Mouse (Mus musculus) CH12.LX (cell line): ENCODE results near the gene Cd33. TPM values are rescaled to one million over a fixed set of nuclear protein-coding genes. Genes with fewer than 3 reads are reported as not detected.
A peak's percentile ranks its signal among the peaks of the same experiment; 100 is the strongest.

ENCODE experiments used
- DNase-seq: peaks from one replicate; pipeline ENCODE4 v3.0.0-alpha.2; 2013; ENCODE audit errors: extremely low read depth
- H3K27ac ChIP-seq: 2 replicates; pipeline ENCODE4 v1.5.1; 2012; ENCODE audit warnings: low read depth, mild to moderate bottlenecking, control low read depth, moderate library complexity; ENCODE audit not compliant: insufficient read depth
- H3K27me3 ChIP-seq: replicated peaks from 2 replicates; pipeline ENCODE3; 2012; ENCODE audit warnings: inconsistent platforms
- H3K36me3 ChIP-seq, 2 experiments: replicated peaks in 1 of 2; 2 replicates each; pipeline versions ENCODE3 to v1.6.1; 2012; ENCODE audit warnings: inconsistent platforms in 1 of 2, low read length in 1 of 2, mild to moderate bottlenecking in 1 of 2, mixed read lengths in 1 of 2, moderate library complexity in 1 of 2; ENCODE audit not compliant: control insufficient read depth in 1 of 2, insufficient read depth in 1 of 2
- H3K4me1 ChIP-seq, 2 experiments: 2 replicates each; pipeline ENCODE4 v1.6.1; 2012; ENCODE audit warnings: inconsistent platforms in 1 of 2, moderate library complexity in 1 of 2; ENCODE audit not compliant: insufficient read depth in 2 of 2, control insufficient read depth in 1 of 2
- H3K4me2 ChIP-seq: 2 replicates; pipeline ENCODE4 v1.6.1; 2012; ENCODE audit warnings: low read depth, mild to moderate bottlenecking, control low read depth; ENCODE audit not compliant: poor library complexity, insufficient read depth, severe bottlenecking
- H3K4me3 ChIP-seq, 3 experiments: fragments of 150-350 bp in 1 of 3; sonication (generic) in 1 of 3; replicated peaks in 1 of 3; 2 replicates each; pipeline versions ENCODE3 to v1.5.1; 2011 to 2012; ENCODE audit warnings: low read depth in 2 of 3, low read length in 2 of 3, mild to moderate bottlenecking in 2 of 3, moderate library complexity in 2 of 3, control low read depth in 1 of 3, improper control_type of control experiment in 1 of 3, inconsistent platforms in 1 of 3, mixed read lengths in 1 of 3; ENCODE audit not compliant: poor library complexity in 1 of 3
- H3K79me2 ChIP-seq: replicated peaks from 2 replicates; pipeline ENCODE4 v1.6.1; 2012; ENCODE audit warnings: mild to moderate bottlenecking, moderate library complexity; ENCODE audit not compliant: control insufficient read depth, poor library complexity, insufficient read depth, severe bottlenecking; ENCODE audit errors: extremely low read depth
- H3K9ac ChIP-seq: 2 replicates; pipeline ENCODE4 v1.6.1; 2012; ENCODE audit warnings: low read depth, mild to moderate bottlenecking, control low read depth, moderate library complexity; ENCODE audit not compliant: insufficient read depth
- H3K9me3 ChIP-seq: replicated peaks from 2 replicates; pipeline ENCODE3; 2012; ENCODE audit warnings: low read length, inconsistent platforms, mixed read lengths
- BHLHE40 ChIP-seq: IDR thresholded peaks from 2 replicates; pipeline ENCODE4 v1.6.1; 2011; ENCODE audit warnings: mild to moderate bottlenecking, low read depth, low read length, improper control_type of control experiment
- CHD1 ChIP-seq: IDR thresholded peaks from 2 replicates; pipeline ENCODE4 v1.6.1; 2012; ENCODE audit warnings: low read depth, low read length, improper control_type of control experiment, inconsistent platforms
- CHD2 ChIP-seq: IDR thresholded peaks from 2 replicates; pipeline ENCODE4 v1.6.1; 2011; ENCODE audit warnings: low read length, improper control_type of control experiment
- CTCF ChIP-seq, 2 experiments: IDR thresholded peaks in 1 of 2; conservative IDR thresholded peaks in 1 of 2; 2 replicates each; pipeline ENCODE4 v1.5.1; 2011 to 2012; ENCODE audit warnings: low read depth in 2 of 2, low read length in 2 of 2, improper control_type of control experiment in 1 of 2, inconsistent platforms in 1 of 2, mild to moderate bottlenecking in 1 of 2, moderate library complexity in 1 of 2
- E2F4 ChIP-seq: IDR thresholded peaks from 2 replicates; pipeline ENCODE4 v1.6.1; 2011; ENCODE audit warnings: low read depth, low read length, improper control_type of control experiment; ENCODE audit not compliant: insufficient replicate concordance
- ELF1 ChIP-seq: IDR thresholded peaks from 2 replicates; pipeline ENCODE4 v1.6.1; 2014; ENCODE audit warnings: low read depth, mild to moderate bottlenecking, inconsistent platforms, low read length, improper control_type of control experiment
- EP300 ChIP-seq: IDR thresholded peaks from 2 replicates; pipeline ENCODE4 v1.6.1; 2011; ENCODE audit warnings: low read length, improper control_type of control experiment
- ETS1 ChIP-seq: conservative IDR thresholded peaks from 2 replicates; pipeline ENCODE4 v1.6.1; 2012; ENCODE audit warnings: low read depth, mild to moderate bottlenecking, inconsistent platforms, low read length, improper control_type of control experiment, moderate library complexity
- GABPA ChIP-seq: IDR thresholded peaks from 2 replicates; pipeline ENCODE4 v1.6.1; 2012; ENCODE audit warnings: low read depth, low read length, improper control_type of control experiment, inconsistent platforms; ENCODE audit not compliant: insufficient replicate concordance
- HCFC1 ChIP-seq: IDR thresholded peaks from 2 replicates; pipeline ENCODE4 v1.6.1; 2012; ENCODE audit warnings: low read depth, mild to moderate bottlenecking, inconsistent platforms, low read length, improper control_type of control experiment
- IRF4 ChIP-seq: IDR thresholded peaks from 2 replicates; pipeline ENCODE4 v1.6.1; 2014; ENCODE audit warnings: low read depth, mild to moderate bottlenecking, inconsistent platforms, low read length, improper control_type of control experiment
- JUN ChIP-seq: IDR thresholded peaks from 2 replicates; pipeline ENCODE4 v1.6.1; 2011; ENCODE audit warnings: low read depth, mild to moderate bottlenecking, low read length, improper control_type of control experiment, moderate library complexity; ENCODE audit not compliant: insufficient read depth
- JUND ChIP-seq: conservative IDR thresholded peaks from 2 replicates; pipeline ENCODE4 v1.6.1; 2011; ENCODE audit warnings: low read depth, low read length, improper control_type of control experiment
- MAFK ChIP-seq: IDR thresholded peaks from 2 replicates; pipeline ENCODE4 v1.6.1; 2011; ENCODE audit warnings: low read length, improper control_type of control experiment; ENCODE audit not compliant: insufficient replicate concordance
- MAX ChIP-seq: IDR thresholded peaks from 2 replicates; pipeline ENCODE4 v1.6.1; 2011; ENCODE audit warnings: low read length, improper control_type of control experiment
- MAZ ChIP-seq: IDR thresholded peaks from 2 replicates; pipeline ENCODE4 v1.6.1; 2012; ENCODE audit warnings: low read depth, mild to moderate bottlenecking, inconsistent platforms, low read length, improper control_type of control experiment, moderate library complexity
- MEF2A ChIP-seq: IDR thresholded peaks from 2 replicates; pipeline ENCODE4 v1.6.1; 2014; ENCODE audit warnings: low read depth, mild to moderate bottlenecking, inconsistent platforms, low read length, improper control_type of control experiment, borderline replicate concordance
- MXI1 ChIP-seq: IDR thresholded peaks from 2 replicates; pipeline ENCODE4 v1.6.1; 2011; ENCODE audit warnings: mild to moderate bottlenecking, low read depth, low read length, improper control_type of control experiment
- MYC ChIP-seq: IDR thresholded peaks from 2 replicates; pipeline ENCODE4 v1.6.1; 2011; ENCODE audit warnings: low read depth, mild to moderate bottlenecking, improper control_type of control experiment, low read length
- NELFE ChIP-seq: IDR thresholded peaks from 2 replicates; pipeline ENCODE4 v1.6.1; 2011; ENCODE audit warnings: low read depth, low read length, improper control_type of control experiment
- PAX5 ChIP-seq: IDR thresholded peaks from 2 replicates; pipeline ENCODE4 v1.6.1; 2012; ENCODE audit warnings: low read length, inconsistent platforms, mixed read lengths
- RAD21 ChIP-seq: IDR thresholded peaks from 2 replicates; pipeline ENCODE4 v1.6.1; 2011; ENCODE audit warnings: low read depth, mild to moderate bottlenecking, low read length, improper control_type of control experiment, moderate library complexity
- RCOR1 ChIP-seq: conservative IDR thresholded peaks from 2 replicates; pipeline ENCODE4 v1.6.1; 2012; ENCODE audit warnings: low read depth, mild to moderate bottlenecking, inconsistent platforms, low read length, improper control_type of control experiment
- SIN3A ChIP-seq: IDR thresholded peaks from 2 replicates; pipeline ENCODE4 v1.6.1; 2012; ENCODE audit warnings: low read length, improper control_type of control experiment, inconsistent platforms
- SMC3 ChIP-seq: IDR thresholded peaks from 2 replicates; pipeline ENCODE4 v1.6.1; 2011; ENCODE audit warnings: low read depth, low read length, improper control_type of control experiment
- TBP ChIP-seq: conservative IDR thresholded peaks from 2 replicates; pipeline ENCODE4 v1.6.1; 2011; ENCODE audit warnings: low read depth, low read length, improper control_type of control experiment
- TCF12 ChIP-seq: IDR thresholded peaks from 2 replicates; pipeline ENCODE4 v1.6.1; 2014; ENCODE audit warnings: low read depth, mild to moderate bottlenecking, inconsistent platforms, low read length, improper control_type of control experiment
- ZKSCAN1 ChIP-seq: IDR thresholded peaks from 2 replicates; pipeline ENCODE4 v1.6.1; 2012; ENCODE audit warnings: low read depth, inconsistent platforms, low read length, improper control_type of control experiment, borderline replicate concordance
- ZMIZ1 ChIP-seq: IDR thresholded peaks from 2 replicates; pipeline ENCODE4 v1.6.1; 2012; ENCODE audit warnings: low read depth, mild to moderate bottlenecking, inconsistent platforms, low read length, improper control_type of control experiment
- ZNF384 ChIP-seq: IDR thresholded peaks from 2 replicates; pipeline ENCODE4 v1.6.1; 2012; ENCODE audit warnings: low read depth, low read length, improper control_type of control experiment, inconsistent platforms
- dilution Hi-C: fragments of 300-500 bp; cut with MboI; formaldehyde crosslinking; loops from 2 replicates; pipeline ENCODE4 v1.14.3; 2020; ENCODE audit warnings: low sequenced_read_pairs; ENCODE audit not compliant: extremely low pct_unique_long_range_greater_than_20kb, extremely low pct_ligation_motif_present
- in situ Hi-C: fragments of 300-500 bp; cut with MboI; formaldehyde crosslinking; loops from 3 replicates; pipeline ENCODE4 v1.14.3; 2019; ENCODE audit warnings: low sequenced_read_pairs, low pct_ligation_motif_present, low pct_unique_long_range_greater_than_20kb, mixed read lengths
- polyA plus RNA-seq: library from polyadenylated mRNA; unstranded; fragments of >175 nt; gene quantifications from 2 replicates; pipeline ENCODE4 v1.2.1, GENCODE M21; 2012; ENCODE audit warnings: low read depth; ENCODE audit not compliant: insufficient read length
- total RNA-seq, 2 experiments: library from RNA; depleted of rRNA; stranded (reverse); fragments of 300-350 nt in 1 of 2; fragments of >200 nt in 1 of 2; gene quantifications; 2 replicates each; pipeline ENCODE4 v1.2.3; 2012 to 2014

Cd33 gene
- total and polyA plus RNA-seq, 3 experiments, result 0.08 to 0.40 (median 0.09) TPM

DNA sequence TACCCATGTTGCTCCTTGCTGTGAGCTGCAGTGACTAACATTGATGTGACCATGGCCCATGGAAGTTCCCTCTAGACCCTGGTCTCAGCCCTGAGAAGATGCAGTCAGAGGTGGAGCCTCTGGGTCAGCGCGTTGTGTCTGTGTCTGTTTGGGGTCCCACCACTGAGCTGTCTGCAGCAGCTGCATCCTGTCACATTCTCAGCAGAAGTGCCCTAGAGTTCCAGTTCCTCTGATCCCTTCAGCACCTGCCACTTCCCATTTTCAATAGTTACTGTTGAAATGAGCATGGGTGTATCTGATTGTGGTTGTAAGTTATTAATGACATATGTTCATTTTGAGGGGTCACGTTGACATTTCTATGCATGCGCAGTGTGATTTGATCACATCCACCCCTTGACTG lies 8.9 kb upstream of the Cd33 start:
- H3K4me1 ChIP-seq, result peaks cover 20 to 38% of the 10 kb centered on the region in 2 experiments
- H3K27me3 ChIP-seq, result no peaks in the 10 kb centered on the region
- H3K36me3 ChIP-seq, result no peaks in the 10 kb centered on the region
- dilution Hi-C loops, result no loop called here
- no peaks in the 10 kb centered on the region for H3K9me3 ChIP-seq
- TF ChIP-seq ZMIZ1 (no peak; the same call in 1 of the 2 replicates), NELFE (no peak), JUN (peak; percentile 24; the same call in 1 of the 2 replicates), CTCF (conservative IDR thresholded peaks at IDR 0.05 in 1 of 2, IDR thresholded peaks at IDR 0.05 in 1 of 2; ENCODE audit: low read depth in 2 of 2, low read length in 2 of 2) (no peak), ZNF384 (no peak), MEF2A (peak; percentile 49; the same call in 1 of the 2 replicates), JUND (0 out of 2 replicates have a peak, but pooled peaks have one; percentile 20), E2F4 (no peak), MXI1 (peak; percentile 40; the same call in 1 of the 2 replicates), SMC3 (no peak), ELF1 (peak; percentile 34; the same call in 1 of the 2 replicates), MAFK (0 out of 2 replicates have a peak, but pooled peaks have one; percentile 53), BHLHE40 (peak; percentile 89), IRF4 (peak; percentile 80), MAX (peak; percentile 68), RAD21 (no peak; the same call in none of the 2 replicates), SIN3A (peak; percentile 70), ZKSCAN1 (no peak), CHD2 (peak; percentile 66; the same call in 1 of the 2 replicates), TCF12 (peak; percentile 94), ETS1 (peak; percentile 86), MAZ (no peak), PAX5 (no peak), CHD1 (no peak), RCOR1 (no peak), MYC (peak; percentile 66; the same call in 1 of the 2 replicates), HCFC1 (no peak), EP300 (peak; percentile 91), TBP (no peak), GABPA (no peak)
- TF ChIP-seq, all 38 proteins: peak for 15
- Histone ChIP-seq H3K79me2 (no peaks in the 10 kb centered on the region), H3K4me3 (no peak overlapping the region), H3K27ac (peak overlapping the region; percentile 53; the same call in 1 of the 2 replicates), H3K9ac (no peak overlapping the region), H3K4me2 (peak overlapping the region; percentile 47)
- peak; percentile 69 for DNase-seq
- in situ Hi-C loops, result no loop called here
